Mouse (Mus musculus) heart, postnatal 0 days (tissue): Measurements from ENCODE around the gene Hexim1. TPM values are rescaled to one million over a fixed set of nuclear protein-coding genes. Genes with fewer than 3 reads are reported as not detected.

Experiments
- ATAC-seq: fragments of 200-750 bp; cut with Nextera tagmentation; 2 replicates; pipeline ENCODE4 v1.8.0; 2017; ENCODE audit warnings: low read depth, moderate number of reproducible peaks, moderate library complexity; ENCODE audit not compliant: insufficient read depth
- DNase-seq: peaks from one replicate; pipeline ENCODE4 v3.0.0-alpha.2; 2016; ENCODE audit warnings: low spot score
- H3K27ac ChIP-seq: fragments of 300-500 bp; sonication (generic); 2 replicates; pipeline ENCODE4 v1.5.1; 2014; ENCODE audit warnings: low read depth, mild to moderate bottlenecking
- H3K27me3 ChIP-seq: fragments of 300-500 bp; sonication (generic); 2 replicates; pipeline ENCODE4 v1.6.1; 2014; ENCODE audit warnings: low read length, mixed read lengths; ENCODE audit not compliant: control insufficient read depth, insufficient read depth
- H3K36me3 ChIP-seq: fragments of 300-500 bp; sonication (generic); replicated peaks from 2 replicates; pipeline ENCODE4 v1.6.1; 2014; ENCODE audit warnings: low read length, mixed read lengths; ENCODE audit not compliant: control insufficient read depth, insufficient read depth
- H3K4me1 ChIP-seq: fragments of 300-500 bp; sonication (generic); 2 replicates; pipeline ENCODE4 v1.6.1; 2014; ENCODE audit warnings: antibody characterized with exemption; ENCODE audit not compliant: control insufficient read depth, insufficient read depth
- H3K4me2 ChIP-seq: fragments of 300-500 bp; sonication (generic); 2 replicates; pipeline ENCODE4 v1.6.1; 2014; ENCODE audit warnings: low read depth, mild to moderate bottlenecking, low read length, moderate library complexity
- H3K4me3 ChIP-seq: fragments of 300-500 bp; sonication (generic); 2 replicates; pipeline ENCODE4 v1.5.1; 2014; ENCODE audit warnings: low read depth, low read length
- H3K9ac ChIP-seq: fragments of 300-500 bp; sonication (generic); replicated peaks from 2 replicates; pipeline ENCODE4 v1.6.1; 2014; ENCODE audit warnings: low read depth, low read length, mixed read lengths
- H3K9me3 ChIP-seq: fragments of 300-500 bp; sonication (generic); replicated peaks from 2 replicates; pipeline ENCODE4 v1.6.1; 2016; ENCODE audit warnings: low read length; ENCODE audit not compliant: control insufficient read depth
- CTCF ChIP-seq: IDR thresholded peaks from 2 replicates; pipeline ENCODE4 v1.5.1; 2016; ENCODE audit warnings: antibody characterized with exemption, control low read depth, low read depth
- EP300 ChIP-seq: IDR thresholded peaks from 2 replicates; pipeline ENCODE4 v1.6.1; 2016; ENCODE audit warnings: antibody characterized with exemption, low read depth
- WGBS: fragments of 180-500 bp; shearing (Covaris S2); extraction: QIAGEN DNeasy Blood & Tissue Kit; methylation state at CpG from one replicate; pipeline ENCODE4 v1.1.7; 2014; 5-methylcytosine and 5-hydroxymethylcytosine counted together
- polyA plus RNA-seq: library from polyadenylated mRNA; unstranded; fragments of >200 nt; fragmentation: Nextera tagmentation; extraction: Ambion mirVana; gene quantifications from 2 replicates; pipeline ENCODE4 v1.2.1, GENCODE M21; 2015
- total RNA-seq: library from RNA; depleted of rRNA; stranded (reverse); fragments of >200 nt; gene quantifications from 2 replicates; pipeline ENCODE4 v1.2.3, GENCODE M21; 2014; ENCODE audit warnings: low replicate concordance

Gene Hexim1
- total and polyA plus RNA-seq, 2 experiments from 2014 or later = 3.2 to 11.0 TPM

DNA sequence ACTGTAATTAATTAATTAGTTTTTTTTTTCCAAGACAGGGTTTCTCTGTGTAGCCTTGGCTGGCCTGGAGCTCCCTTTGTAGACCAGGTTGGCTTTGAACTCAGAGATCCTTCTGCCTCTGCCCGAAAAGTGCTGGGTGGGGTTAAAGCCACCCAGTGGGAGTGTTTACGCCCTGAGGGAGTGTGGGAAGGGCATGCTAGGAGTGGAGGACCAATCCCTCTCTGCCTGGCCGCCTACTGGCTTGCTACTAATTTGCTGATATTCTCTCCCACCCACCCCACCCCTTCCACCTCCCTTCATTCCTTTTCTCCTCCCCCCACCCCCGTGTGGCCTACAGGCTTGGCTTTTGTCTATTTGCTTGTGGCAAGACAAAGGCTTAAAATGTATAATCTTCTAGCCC, 9.6 kb upstream of the Hexim1 start:
- H3K4me1 ChIP-seq = peaks cover 13% of the 10 kb centered on the region
- no peak overlapping the region for H3K27ac ChIP-seq
- no peak overlapping the region for H3K4me3 ChIP-seq
- no peaks in the 10 kb centered on the region for H3K27me3 ChIP-seq
- 80% methylated on average over 4 of the region's 4 CpGs for WGBS
- no peaks in the 10 kb centered on the region; the same call in 1 of the 2 replicates for H3K36me3 ChIP-seq
- H3K4me2 ChIP-seq = no peak overlapping the region
- no peak for ATAC-seq
- H3K9me3 ChIP-seq = no peaks in the 10 kb centered on the region
- no peak overlapping the region for H3K9ac ChIP-seq
- TF ChIP-seq CTCF (no peak), EP300 (no peak)
- no peak for DNase-seq

DNA sequence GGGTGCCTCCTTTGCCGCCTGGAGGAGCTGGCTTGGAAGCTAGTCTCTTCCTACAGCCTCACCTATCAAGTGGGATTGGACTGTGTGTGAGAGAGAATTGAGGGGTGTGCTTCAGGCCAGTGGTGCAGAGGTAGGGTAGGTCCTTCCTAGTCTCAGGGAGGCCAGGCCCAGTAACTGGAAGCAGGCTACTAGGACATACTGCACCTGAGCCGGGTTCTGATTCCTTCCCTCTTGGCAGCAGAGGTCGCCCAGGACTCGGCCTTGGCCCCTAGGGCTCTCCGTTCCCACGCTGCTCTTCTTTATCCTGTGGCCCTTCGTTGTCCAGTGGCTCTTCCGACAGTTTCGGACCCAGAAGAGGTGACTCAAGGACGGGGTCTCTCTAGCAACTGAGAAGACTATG, 4.7 kb upstream of the Hexim1 start:
- Histone ChIP-seq H3K9ac (peak overlapping the region; percentile 65; the same call in 1 of the 2 replicates), H3K4me2 (peak overlapping the region; percentile 86), H3K36me3 (no peaks in the 10 kb centered on the region; the same call in 1 of the 2 replicates), H3K27ac (peak overlapping the region; percentile 69), H3K4me3 (peak overlapping the region; percentile 49), H3K4me1 (peaks cover 21% of the 10 kb centered on the region), H3K9me3 (no peaks in the 10 kb centered on the region), H3K27me3 (no peaks in the 10 kb centered on the region)
- DNase-seq (peak; percentile 5), ATAC-seq (no peak)
- TF ChIP-seq CTCF (no peak), EP300 (no peak)
- 22% methylated on average over 10 of the region's 10 CpGs for WGBS

DNA sequence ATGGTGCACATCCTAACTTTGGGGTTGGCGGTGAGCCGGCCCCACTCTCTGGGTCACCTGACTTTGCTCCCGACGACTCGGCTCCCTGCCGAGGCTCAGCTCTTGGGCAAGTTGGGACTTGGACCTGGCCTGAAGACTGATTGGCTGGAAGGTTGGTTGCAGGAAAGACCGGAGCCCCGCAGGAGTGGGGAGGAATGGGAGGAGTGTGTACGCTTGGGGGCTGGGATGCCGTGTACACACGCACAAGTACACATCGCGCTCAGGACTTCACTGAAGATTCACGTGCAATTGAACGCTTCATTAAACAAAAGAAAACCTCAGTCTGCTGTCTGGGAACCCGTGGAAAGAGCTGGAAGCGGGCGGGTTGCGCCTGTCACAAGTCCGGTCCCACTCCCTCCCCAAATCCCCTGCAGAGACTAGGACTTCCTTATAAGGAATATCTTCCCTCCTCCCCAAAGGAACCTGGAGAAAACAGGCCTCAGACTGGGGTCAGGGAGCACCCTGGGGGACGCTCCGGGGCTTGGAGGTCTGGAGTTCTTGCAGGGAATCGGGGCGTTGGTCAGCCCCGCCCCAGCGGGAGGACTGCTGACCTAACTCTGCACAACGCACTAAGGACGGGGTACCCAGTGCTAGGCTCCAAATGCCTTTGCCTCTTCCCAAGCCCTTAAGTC, 4.0 kb upstream of the Hexim1 start:
- H3K4me2 ChIP-seq = peak overlapping the region; percentile 86
- TF ChIP-seq CTCF = no peak
- TF ChIP-seq EP300 = no peak
- H3K27ac ChIP-seq = peak overlapping the region; percentile 69
- H3K4me1 ChIP-seq = peaks cover 21% of the 10 kb centered on the region
- H3K27me3 ChIP-seq = no peaks in the 10 kb centered on the region
- WGBS = 7% methylated on average over 28 of the region's 28 CpGs
- H3K4me3 ChIP-seq = peak overlapping the region; percentile 49
- ATAC-seq = peak; percentile 21
- H3K9ac ChIP-seq = peak overlapping the region; percentile 65
- no peaks in the 10 kb centered on the region for H3K36me3 ChIP-seq
- no peaks in the 10 kb centered on the region for H3K9me3 ChIP-seq
- DNase-seq = peak; percentile 60

DNA sequence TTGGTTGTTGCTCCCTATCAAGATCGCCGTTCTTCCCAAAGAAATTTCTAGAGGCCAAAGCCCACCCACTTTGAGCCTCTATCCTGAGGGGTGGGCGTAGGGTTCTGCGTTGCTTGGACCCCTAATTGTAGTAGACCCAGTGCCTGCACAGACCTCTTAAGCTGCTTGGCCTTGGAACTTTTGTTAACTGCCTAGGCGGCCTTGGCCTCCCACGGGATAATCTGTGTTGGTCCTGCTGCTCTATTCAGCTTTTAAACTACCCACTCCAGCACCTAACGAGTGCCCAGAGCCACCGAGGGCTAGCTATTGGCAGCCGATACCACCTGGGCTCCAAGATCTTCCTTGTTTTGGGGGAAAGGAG, 3.5 kb upstream of the Hexim1 start:
- H3K36me3 ChIP-seq = no peaks in the 10 kb centered on the region
- no peak for DNase-seq
- TF ChIP-seq CTCF = no peak
- no peak for TF ChIP-seq EP300
- no peaks in the 10 kb centered on the region for H3K27me3 ChIP-seq
- H3K27ac ChIP-seq = peak overlapping the region; percentile 69
- peak overlapping the region; percentile 86 for H3K4me2 ChIP-seq
- peaks cover 21% of the 10 kb centered on the region for H3K4me1 ChIP-seq
- 21% methylated on average over 9 of the region's 9 CpGs for WGBS
- H3K9ac ChIP-seq = peak overlapping the region; percentile 65
- H3K9me3 ChIP-seq = no peaks in the 10 kb centered on the region
- peak overlapping the region; percentile 49 for H3K4me3 ChIP-seq
- no peak for ATAC-seq

DNA sequence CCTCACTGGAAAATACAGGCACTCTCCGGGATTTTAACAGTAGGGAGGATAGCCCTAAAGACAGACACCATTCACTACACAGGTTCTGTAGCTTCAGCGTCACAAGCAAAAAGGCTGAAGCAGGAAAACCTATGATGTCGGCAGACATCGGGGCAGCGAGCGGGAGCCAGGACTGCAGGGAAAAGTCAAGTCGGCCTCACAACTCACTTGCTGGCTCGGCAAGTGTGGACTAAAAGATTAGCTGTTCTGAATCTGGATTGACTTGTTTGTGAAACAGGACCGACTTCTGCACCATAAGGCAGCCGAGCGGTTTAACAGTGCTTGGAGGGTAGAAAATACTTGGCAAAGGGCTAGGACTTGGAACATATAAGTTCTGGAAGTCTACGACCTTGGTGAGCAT, 3.0 kb upstream of the Hexim1 start:
- Histone ChIP-seq H3K4me3 (no peak overlapping the region), H3K4me1 (peaks cover 21% of the 10 kb centered on the region), H3K9ac (no peak overlapping the region; the same call in 1 of the 2 replicates), H3K27ac (peak overlapping the region; percentile 69; the same call in 1 of the 2 replicates), H3K36me3 (no peaks in the 10 kb centered on the region), H3K27me3 (no peaks in the 10 kb centered on the region), H3K4me2 (peak overlapping the region; percentile 86), H3K9me3 (no peaks in the 10 kb centered on the region)
- WGBS = 47% methylated on average over 12 of the region's 12 CpGs
- DNase-seq (no peak), ATAC-seq (no peak)
- TF ChIP-seq EP300 (no peak), CTCF (no peak)

DNA sequence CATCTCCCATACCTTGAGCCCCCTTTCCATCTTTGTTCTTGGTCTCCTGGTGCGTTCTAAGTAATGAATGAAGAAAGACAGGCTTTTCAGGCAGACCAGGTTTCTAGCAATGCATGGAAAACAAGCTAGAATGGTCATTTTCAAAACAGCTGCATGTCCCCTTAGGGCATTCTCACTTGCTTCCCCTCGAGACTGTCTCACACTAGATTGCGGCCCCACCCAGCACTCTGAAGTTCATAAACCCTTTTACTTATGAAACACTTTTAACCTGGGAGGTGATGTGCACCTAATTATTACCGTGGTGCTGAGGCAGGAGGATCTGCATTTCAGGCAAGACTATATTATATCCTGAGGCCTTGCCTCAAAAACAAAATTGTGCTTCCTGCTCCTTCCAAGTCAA, 2.3 kb upstream of the Hexim1 start:
- Histone ChIP-seq H3K4me3 (no peak overlapping the region), H3K27me3 (no peaks in the 10 kb centered on the region), H3K4me1 (peaks cover 25% of the 10 kb centered on the region), H3K36me3 (no peaks in the 10 kb centered on the region), H3K9me3 (no peaks in the 10 kb centered on the region), H3K27ac (no peak overlapping the region), H3K9ac (no peak overlapping the region), H3K4me2 (no peak overlapping the region)
- DNase-seq = no peak
- no peak for ATAC-seq
- TF ChIP-seq EP300 = no peak
- no peak for TF ChIP-seq CTCF
- 80% methylated on average over 4 of the region's 4 CpGs for WGBS
